Mouse (Mus musculus): ENCODE measurements at regions not wholly inside any gene's neighbourhood (a gene's known extent, or its start where the extent isn't known, plus 50 kb on each side); places are given as distances from the start of the nearest gene placed in this dataset.

GRCm38 (mm10) chr12:98105749-98106148 lies 153.5 kb downstream of the Galc start:
- Histone ChIP-seq H3K4me3 (ENCODE audit: low read depth, low read length) (no peak overlapping the region), H3K4me2 (ENCODE audit: low read depth, low read length) (no peak overlapping the region), H3K36me3 (replicated peaks; ENCODE audit: control insufficient read depth, insufficient read depth, low read depth, low read length) (no peaks in the 10 kb centered on the region), H3K27me3 (ENCODE audit: control insufficient read depth, insufficient read depth, low read length) (no peaks in the 10 kb centered on the region), H3K27ac (replicated peaks; ENCODE audit: low read depth, low read length) (no peak overlapping the region), H3K4me1 (ENCODE audit: control insufficient read depth, insufficient read depth, low read length) (no peaks in the 10 kb centered on the region), H3K9me3 (replicated peaks; ENCODE audit: control insufficient read depth, low read length) (no peaks in the 10 kb centered on the region), H3K9ac (replicated peaks; ENCODE audit: low read length) (no peak overlapping the region)
- ATAC-seq (replicated peaks; ENCODE audit: insufficient number of reproducible peaks, low FRiP score, low TSS enrichment, low read depth) (no peak), DNase-seq (ENCODE audit: low spot score) (no peak)

- no peaks in the 10 kb centered on the region for H3K9me3 ChIP-seq (replicated peaks; ENCODE audit: control insufficient read depth, low read length)
- WGBS = 67% methylated on average over 5 of the region's 5 CpGs
- no peak for ATAC-seq (replicated peaks; ENCODE audit: insufficient number of reproducible peaks, low FRiP score, low TSS enrichment, low read depth)
- H3K4me3 ChIP-seq (ENCODE audit: low read depth, low read length) = no peak overlapping the region
- H3K4me1 ChIP-seq (ENCODE audit: control insufficient read depth, insufficient read depth, low read length) = no peaks in the 10 kb centered on the region
- H3K27ac ChIP-seq (replicated peaks; ENCODE audit: low read depth, low read length) = no peak overlapping the region
- no peaks in the 10 kb centered on the region for H3K27me3 ChIP-seq (ENCODE audit: control insufficient read depth, insufficient read depth, low read length)
- DNase-seq (ENCODE audit: low spot score) = no peak
- no peaks in the 10 kb centered on the region for H3K36me3 ChIP-seq (replicated peaks; ENCODE audit: control insufficient read depth, insufficient read depth, low read depth, low read length)
- no peak overlapping the region for H3K9ac ChIP-seq (replicated peaks; ENCODE audit: low read length)
- H3K4me2 ChIP-seq (ENCODE audit: low read depth, low read length) = no peak overlapping the region
Observed at GRCm38 (mm10) chr12:98090171-98090570, 169.1 kb downstream of the Galc start.

GRCm38 (mm10) chr12:98078351-98078750 lies 180.9 kb downstream of the Galc start:
- 87% methylated on average over 1 of the region's 1 CpGs for WGBS
- Histone ChIP-seq H3K9me3 (replicated peaks; ENCODE audit: control insufficient read depth, low read length) (no peaks in the 10 kb centered on the region), H3K4me1 (ENCODE audit: control insufficient read depth, insufficient read depth, low read length) (no peaks in the 10 kb centered on the region), H3K9ac (replicated peaks; ENCODE audit: low read length) (no peak overlapping the region), H3K4me2 (ENCODE audit: low read depth, low read length) (no peak overlapping the region), H3K27ac (replicated peaks; ENCODE audit: low read depth, low read length) (no peak overlapping the region), H3K36me3 (replicated peaks; ENCODE audit: control insufficient read depth, insufficient read depth, low read depth, low read length) (no peaks in the 10 kb centered on the region), H3K27me3 (ENCODE audit: control insufficient read depth, insufficient read depth, low read length) (no peaks in the 10 kb centered on the region), H3K4me3 (ENCODE audit: low read depth, low read length) (no peak overlapping the region)
- no peak for ATAC-seq (replicated peaks; ENCODE audit: insufficient number of reproducible peaks, low FRiP score, low TSS enrichment, low read depth)
- DNase-seq (ENCODE audit: low spot score) = no peak

GRCm38 (mm10) chr12:98075580-98075979 lies 183.7 kb downstream of the Galc start:
- no peak overlapping the region for H3K4me2 ChIP-seq (ENCODE audit: low read depth, low read length)
- DNase-seq (ENCODE audit: low spot score) (no peak), ATAC-seq (replicated peaks; ENCODE audit: insufficient number of reproducible peaks, low FRiP score, low TSS enrichment, low read depth) (no peak)
- no peaks in the 10 kb centered on the region for H3K36me3 ChIP-seq (replicated peaks; ENCODE audit: control insufficient read depth, insufficient read depth, low read depth, low read length)
- H3K9me3 ChIP-seq (replicated peaks; ENCODE audit: control insufficient read depth, low read length) = no peaks in the 10 kb centered on the region
- H3K4me3 ChIP-seq (ENCODE audit: low read depth, low read length) = no peak overlapping the region
- no peaks in the 10 kb centered on the region for H3K4me1 ChIP-seq (ENCODE audit: control insufficient read depth, insufficient read depth, low read length)
- H3K9ac ChIP-seq (replicated peaks; ENCODE audit: low read length) = no peak overlapping the region
- H3K27me3 ChIP-seq (ENCODE audit: control insufficient read depth, insufficient read depth, low read length) = no peaks in the 10 kb centered on the region
- H3K27ac ChIP-seq (replicated peaks; ENCODE audit: low read depth, low read length) = no peak overlapping the region
- WGBS = 85% methylated on average over 2 of the region's 2 CpGs

- Histone ChIP-seq H3K9ac (replicated peaks; ENCODE audit: low read length) (no peak overlapping the region), H3K4me3 (ENCODE audit: low read depth, low read length) (no peak overlapping the region), H3K27ac (replicated peaks; ENCODE audit: low read depth, low read length) (no peak overlapping the region), H3K9me3 (replicated peaks; ENCODE audit: control insufficient read depth, low read length) (no peaks in the 10 kb centered on the region), H3K27me3 (ENCODE audit: control insufficient read depth, insufficient read depth, low read length) (no peaks in the 10 kb centered on the region), H3K36me3 (replicated peaks; ENCODE audit: control insufficient read depth, insufficient read depth, low read depth, low read length) (no peaks in the 10 kb centered on the region), H3K4me2 (ENCODE audit: low read depth, low read length) (no peak overlapping the region), H3K4me1 (ENCODE audit: control insufficient read depth, insufficient read depth, low read length) (no peaks in the 10 kb centered on the region)
- ATAC-seq (replicated peaks; ENCODE audit: insufficient number of reproducible peaks, low FRiP score, low TSS enrichment, low read depth) = no peak
- WGBS = 41% methylated on average over 2 of the region's 2 CpGs
- no peak for DNase-seq (ENCODE audit: low spot score)
Observed at GRCm38 (mm10) chr12:98069110-98069509, 190.1 kb downstream of the Galc start.

- no peaks in the 10 kb centered on the region for H3K27me3 ChIP-seq (ENCODE audit: control insufficient read depth, insufficient read depth, low read length)
- 79% methylated on average over 7 of the region's 7 CpGs for WGBS
- no peak for DNase-seq (ENCODE audit: low spot score)
- ATAC-seq (replicated peaks; ENCODE audit: insufficient number of reproducible peaks, low FRiP score, low TSS enrichment, low read depth) = no peak
- no peak overlapping the region for H3K9ac ChIP-seq (replicated peaks; ENCODE audit: low read length)
- H3K27ac ChIP-seq (replicated peaks; ENCODE audit: low read depth, low read length) = no peak overlapping the region
- H3K4me1 ChIP-seq (ENCODE audit: control insufficient read depth, insufficient read depth, low read length) = no peaks in the 10 kb centered on the region
- no peak overlapping the region for H3K4me3 ChIP-seq (ENCODE audit: low read depth, low read length)
- no peaks in the 10 kb centered on the region for H3K36me3 ChIP-seq (replicated peaks; ENCODE audit: control insufficient read depth, insufficient read depth, low read depth, low read length)
- H3K4me2 ChIP-seq (ENCODE audit: low read depth, low read length) = no peak overlapping the region
- no peaks in the 10 kb centered on the region for H3K9me3 ChIP-seq (replicated peaks; ENCODE audit: control insufficient read depth, low read length)
Observed at GRCm38 (mm10) chr12:98059419-98060180, 199.7 kb downstream of the Galc start.

- WGBS = 85% methylated on average over 2 of the region's 2 CpGs
- Histone ChIP-seq H3K4me2 (ENCODE audit: low read depth, low read length) (no peak overlapping the region), H3K27me3 (ENCODE audit: control insufficient read depth, insufficient read depth, low read length) (no peaks in the 10 kb centered on the region), H3K4me3 (ENCODE audit: low read depth, low read length) (no peak overlapping the region), H3K27ac (replicated peaks; ENCODE audit: low read depth, low read length) (no peak overlapping the region), H3K4me1 (ENCODE audit: control insufficient read depth, insufficient read depth, low read length) (no peaks in the 10 kb centered on the region), H3K36me3 (replicated peaks; ENCODE audit: control insufficient read depth, insufficient read depth, low read depth, low read length) (no peaks in the 10 kb centered on the region), H3K9me3 (replicated peaks; ENCODE audit: control insufficient read depth, low read length) (no peaks in the 10 kb centered on the region), H3K9ac (replicated peaks; ENCODE audit: low read length) (no peak overlapping the region)
- ATAC-seq (replicated peaks; ENCODE audit: insufficient number of reproducible peaks, low FRiP score, low TSS enrichment, low read depth) = no peak
- DNase-seq (ENCODE audit: low spot score) = no peak
Observed at GRCm38 (mm10) chr12:98058977-98059376, 200.3 kb downstream of the Galc start.

GRCm38 (mm10) chr12:98050934-98051333 lies 208.3 kb downstream of the Galc start:
- no peak overlapping the region for H3K4me3 ChIP-seq (ENCODE audit: low read depth, low read length)
- H3K4me2 ChIP-seq (ENCODE audit: low read depth, low read length) = no peak overlapping the region
- H3K27me3 ChIP-seq (ENCODE audit: control insufficient read depth, insufficient read depth, low read length) = no peaks in the 10 kb centered on the region
- H3K4me1 ChIP-seq (ENCODE audit: control insufficient read depth, insufficient read depth, low read length) = no peaks in the 10 kb centered on the region
- H3K36me3 ChIP-seq (replicated peaks; ENCODE audit: control insufficient read depth, insufficient read depth, low read depth, low read length) = no peaks in the 10 kb centered on the region
- ATAC-seq (replicated peaks; ENCODE audit: insufficient number of reproducible peaks, low FRiP score, low TSS enrichment, low read depth) = no peak
- 57% methylated on average over 4 of the region's 4 CpGs for whole genome bisulfite sequencing
- H3K9ac ChIP-seq (replicated peaks; ENCODE audit: low read length) = no peak overlapping the region
- no peak overlapping the region for H3K27ac ChIP-seq (replicated peaks; ENCODE audit: low read depth, low read length)
- no peaks in the 10 kb centered on the region for H3K9me3 ChIP-seq (replicated peaks; ENCODE audit: control insufficient read depth, low read length)
- no peak for DNase-seq (ENCODE audit: low spot score)

All from embryonic facial prominence, embryonic 11.5 days (tissue).